Mouse (Mus musculus) hindbrain, postnatal 0 days (tissue): Measurements from ENCODE around the gene Adh5. TPM values are rescaled to one million over a fixed set of nuclear protein-coding genes. Genes with fewer than 3 reads are reported as not detected.

Experiments
- ATAC-seq: fragments of 200-750 bp; cut with Nextera tagmentation; 2 replicates; pipeline ENCODE4 v1.8.0; 2017; ENCODE audit warnings: mild to moderate bottlenecking, moderate TSS enrichment, moderate library complexity
- DNase-seq: peaks from one replicate; pipeline ENCODE4 v3.0.0-alpha.2; 2015; ENCODE audit warnings: low spot score
- H3K27ac ChIP-seq: fragments of 300-500 bp; sonication (generic); 2 replicates; pipeline ENCODE4 v1.5.1; 2014; ENCODE audit warnings: mild to moderate bottlenecking
- H3K27me3 ChIP-seq: fragments of 300-500 bp; sonication (generic); 2 replicates; pipeline ENCODE4 v1.6.1; 2014; ENCODE audit warnings: low read length, mixed read lengths; ENCODE audit not compliant: insufficient read depth
- H3K36me3 ChIP-seq: fragments of 300-500 bp; sonication (generic); 2 replicates; pipeline ENCODE4 v1.6.1; 2014; ENCODE audit warnings: low read length, mixed read lengths; ENCODE audit not compliant: insufficient read depth
- H3K4me1 ChIP-seq: fragments of 300-500 bp; sonication (generic); 2 replicates; pipeline ENCODE4 v1.6.1; 2014; ENCODE audit warnings: antibody characterized with exemption, low read length, mixed read lengths; ENCODE audit not compliant: insufficient read depth
- H3K4me2 ChIP-seq: fragments of 300-500 bp; sonication (generic); 2 replicates; pipeline ENCODE4 v1.6.1; 2014; ENCODE audit warnings: low read depth, mild to moderate bottlenecking, low read length, moderate library complexity, mixed read lengths
- H3K4me3 ChIP-seq: fragments of 300-500 bp; sonication (generic); 2 replicates; pipeline ENCODE4 v1.5.1; 2014; ENCODE audit warnings: low read length
- H3K9ac ChIP-seq: fragments of 300-500 bp; sonication (generic); replicated peaks from 2 replicates; pipeline ENCODE4 v1.6.1; 2014; ENCODE audit warnings: mild to moderate bottlenecking, low read length, moderate library complexity, mixed read lengths
- H3K9me3 ChIP-seq: fragments of 300-500 bp; sonication (generic); 2 replicates; pipeline ENCODE4 v1.6.1; 2016; ENCODE audit warnings: low read length, mixed read lengths
- CTCF ChIP-seq: IDR thresholded peaks from 2 replicates; pipeline ENCODE4 v1.5.1; 2016; ENCODE audit warnings: antibody characterized with exemption, control low read depth, low read depth
- WGBS: fragments of 180-500 bp; shearing (Covaris S2); extraction: QIAGEN DNeasy Blood & Tissue Kit; methylation state at CpG from one replicate; pipeline ENCODE4 v1.1.7; 2014; 5-methylcytosine and 5-hydroxymethylcytosine counted together
- polyA plus RNA-seq: library from polyadenylated mRNA; unstranded; fragments of >200 nt; fragmentation: Nextera tagmentation; extraction: Ambion mirVana; gene quantifications from 2 replicates; pipeline ENCODE4 v1.2.1, GENCODE M21; 2015
- total RNA-seq: library from RNA; depleted of rRNA; stranded (reverse); fragments of >200 nt; gene quantifications from 2 replicates; pipeline ENCODE4 v1.2.3, GENCODE M21; 2014

Adh5 gene
- total and polyA plus RNA-seq, 2 experiments from 2014 or later = 78.8 to 184 TPM

DNA sequence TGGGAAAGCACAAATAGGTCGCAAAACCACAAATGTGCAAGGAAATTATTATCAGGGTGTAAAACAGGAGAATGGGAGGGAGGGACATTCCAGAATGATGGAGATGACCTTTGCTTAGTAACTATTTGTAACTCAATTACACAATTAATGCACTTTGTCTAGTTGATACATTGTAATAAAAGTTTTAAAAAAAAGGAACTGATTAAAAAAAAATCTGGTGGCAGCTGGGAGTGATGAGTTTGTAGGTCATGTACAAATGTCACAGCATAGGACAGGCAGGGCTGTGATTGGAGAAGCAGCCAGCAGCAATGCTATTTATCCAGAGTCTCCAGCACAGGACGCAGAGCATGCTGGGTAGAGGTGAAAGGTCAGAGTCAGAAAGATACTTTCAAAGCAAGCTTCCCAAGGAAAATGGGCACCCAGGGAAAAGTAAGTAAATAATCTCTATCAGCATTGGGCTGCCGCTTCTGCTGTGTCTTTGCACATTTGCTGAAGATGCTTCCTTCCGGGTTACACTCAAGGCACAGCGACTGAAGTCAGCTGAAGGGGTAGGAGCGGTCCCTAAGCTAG, 27.7 kb upstream of the Adh5 start, which contains the start of gene Adh4:
TSS of gene Adh4 (plus strand) at position 346 of the 570 bp plus-strand sequence.
- no peak within 1 kb of the TSS for H3K4me3 ChIP-seq

DNA sequence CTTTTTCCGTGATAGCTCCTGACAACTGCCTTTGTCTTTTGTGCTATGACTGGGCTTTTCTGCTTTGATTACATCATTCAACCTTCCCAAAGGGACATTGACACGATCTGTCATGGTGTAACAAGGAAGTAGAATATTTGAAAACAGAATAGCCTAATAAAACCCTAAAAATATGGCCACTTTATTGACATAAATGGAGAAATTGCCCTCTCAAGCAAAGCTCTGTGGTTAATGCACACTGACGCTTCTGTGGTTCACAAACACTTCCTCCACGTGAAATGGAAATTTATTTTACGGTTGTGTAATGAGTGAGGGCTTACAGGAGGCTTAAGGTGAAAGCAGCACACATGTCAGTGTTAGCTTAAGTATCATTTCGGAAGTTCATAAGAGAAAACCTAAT, 23.5 kb upstream of the Adh5 start:
- Histone ChIP-seq H3K9me3 (no peaks in the 10 kb centered on the region), H3K4me2 (no peak overlapping the region), H3K27me3 (no peaks in the 10 kb centered on the region), H3K9ac (no peak overlapping the region), H3K4me3 (no peak overlapping the region), H3K36me3 (no peaks in the 10 kb centered on the region), H3K4me1 (no peaks in the 10 kb centered on the region), H3K27ac (no peak overlapping the region)
- ATAC-seq (no peak), DNase-seq (no peak)
- 85% methylated on average over 6 of the region's 6 CpGs for WGBS
- no peak for TF ChIP-seq CTCF

More for the DNA sequence above, 27.7 kb upstream of the Adh5 start, which contains the start of gene Adh4:
- no peak for TF ChIP-seq CTCF
- no peak for ATAC-seq
- no peaks in the 10 kb centered on the region for H3K27me3 ChIP-seq
- no peaks in the 10 kb centered on the region for H3K36me3 ChIP-seq
- H3K27ac ChIP-seq = no peak within 1 kb of the TSS
- 78% methylated on average over 6 of the region's 6 CpGs for WGBS
- H3K9ac ChIP-seq = no peak within 1 kb of the TSS
- DNase-seq = no peak
- H3K4me1 ChIP-seq = no peaks in the 10 kb centered on the region
- H3K4me2 ChIP-seq = no peak within 1 kb of the TSS
- no peaks in the 10 kb centered on the region for H3K9me3 ChIP-seq

DNA sequence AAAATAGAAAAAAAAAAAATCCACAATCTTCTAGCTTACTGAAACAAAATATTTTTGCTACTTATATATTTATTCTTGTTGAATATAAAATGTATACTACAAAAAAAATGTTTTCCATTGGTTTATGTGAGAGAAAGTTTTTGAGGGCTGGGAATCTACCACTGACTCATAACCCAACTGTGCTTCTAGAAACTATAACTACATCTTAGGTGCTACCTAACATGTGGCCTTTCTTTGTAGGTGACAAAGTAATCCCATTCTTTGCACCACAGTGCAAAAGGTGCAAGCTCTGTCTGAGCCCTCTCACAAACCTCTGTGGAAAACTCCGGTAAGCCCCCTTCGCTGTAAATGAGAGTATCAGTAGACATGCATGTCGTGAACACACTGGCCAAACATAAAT, 22.5 kb upstream of the Adh5 start:
- H3K9me3 ChIP-seq = no peaks in the 10 kb centered on the region
- H3K4me3 ChIP-seq = no peak overlapping the region
- H3K9ac ChIP-seq = no peak overlapping the region
- no peaks in the 10 kb centered on the region for H3K36me3 ChIP-seq
- WGBS = 92% methylated on average over 3 of the region's 3 CpGs
- ATAC-seq (no peak), DNase-seq (no peak)
- H3K27ac ChIP-seq = no peak overlapping the region
- no peak overlapping the region for H3K4me2 ChIP-seq
- TF ChIP-seq CTCF = no peak
- H3K4me1 ChIP-seq = no peaks in the 10 kb centered on the region
- no peaks in the 10 kb centered on the region for H3K27me3 ChIP-seq

DNA sequence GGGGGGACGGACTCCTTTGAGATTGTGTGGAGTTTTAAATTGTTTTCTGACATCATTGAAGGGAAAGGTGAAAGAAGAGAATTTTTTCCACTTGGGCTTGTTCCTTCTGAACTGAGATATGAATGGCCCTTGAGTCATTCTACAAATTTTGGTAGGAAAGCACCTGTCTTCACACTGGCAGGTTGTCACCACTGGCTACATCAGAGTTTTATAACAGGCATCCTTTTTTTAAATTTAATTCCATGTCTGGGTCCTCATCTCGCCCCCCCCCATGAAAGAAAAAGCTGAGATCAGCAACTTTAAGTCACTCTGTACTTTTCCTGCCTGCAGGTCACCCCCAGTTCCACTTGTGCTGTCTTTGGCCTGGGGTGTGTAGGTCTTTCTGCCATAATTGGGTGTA, 19.2 kb upstream of the Adh5 start:
- Histone ChIP-seq H3K4me2 (no peak overlapping the region), H3K27ac (no peak overlapping the region), H3K36me3 (no peaks in the 10 kb centered on the region), H3K9ac (no peak overlapping the region), H3K27me3 (no peaks in the 10 kb centered on the region), H3K4me3 (no peak overlapping the region), H3K4me1 (no peaks in the 10 kb centered on the region), H3K9me3 (no peaks in the 10 kb centered on the region)
- TF ChIP-seq CTCF = no peak
- 57% methylated on average over 2 of the region's 2 CpGs for WGBS
- DNase-seq = no peak
- no peak for ATAC-seq

DNA sequence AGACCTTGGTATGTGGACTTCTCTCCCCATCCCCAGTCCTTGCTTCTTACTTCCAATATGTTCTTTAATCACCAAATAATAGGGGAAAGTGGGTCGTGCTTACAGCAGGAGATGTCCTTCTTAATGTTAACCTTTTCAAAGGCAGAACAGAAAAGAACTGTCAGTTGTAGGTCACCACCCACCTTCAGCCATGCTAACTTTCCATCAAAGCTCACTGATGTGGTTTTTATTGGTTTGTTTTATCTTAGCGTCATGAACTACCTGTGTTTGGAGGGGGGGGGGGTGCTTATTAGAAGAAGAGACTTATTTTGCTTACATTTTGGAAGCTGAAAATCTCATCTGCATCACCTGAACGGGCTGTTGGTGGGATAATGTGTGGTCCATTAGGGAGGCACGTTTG, 18.6 kb upstream of the Adh5 start:
- Histone ChIP-seq H3K4me3 (no peak overlapping the region), H3K4me1 (no peaks in the 10 kb centered on the region), H3K27me3 (no peaks in the 10 kb centered on the region), H3K36me3 (no peaks in the 10 kb centered on the region), H3K27ac (no peak overlapping the region), H3K4me2 (no peak overlapping the region), H3K9me3 (no peaks in the 10 kb centered on the region), H3K9ac (no peak overlapping the region)
- TF ChIP-seq CTCF = no peak
- ATAC-seq (no peak), DNase-seq (no peak)
- 74% methylated on average over 4 of the region's 4 CpGs for WGBS

DNA sequence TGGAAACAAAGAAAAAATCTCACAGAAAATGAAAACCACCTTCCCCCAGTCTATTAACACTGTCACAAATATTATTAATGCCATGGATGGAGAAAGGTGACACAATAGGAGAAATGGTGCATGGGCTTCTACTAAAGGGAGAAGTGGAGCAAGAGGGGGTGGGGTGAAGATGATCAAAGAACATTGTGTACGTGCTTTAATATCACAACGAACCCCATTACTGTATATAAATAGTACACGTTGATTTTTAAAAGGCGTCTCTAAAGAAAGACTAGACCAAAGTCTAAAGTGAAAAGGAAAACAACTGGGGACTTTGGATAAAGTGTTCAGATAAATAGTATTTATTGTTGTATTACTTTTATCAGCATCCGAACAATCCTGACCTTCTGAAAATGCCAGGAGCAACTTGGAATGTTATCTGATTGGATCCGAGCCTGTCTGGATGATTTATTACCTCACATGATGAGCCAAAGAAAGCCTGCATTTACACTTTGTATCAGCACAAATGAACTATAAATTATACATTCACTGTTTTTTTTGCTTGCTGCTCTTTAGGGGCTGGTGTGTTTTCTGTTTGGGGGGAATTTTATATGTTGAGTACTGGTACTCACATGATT, 12.4 kb upstream of the Adh5 start:
- no peak overlapping the region for H3K4me3 ChIP-seq
- no peak overlapping the region for H3K27ac ChIP-seq
- H3K9ac ChIP-seq = no peak overlapping the region
- DNase-seq (no peak), ATAC-seq (no peak)
- H3K4me1 ChIP-seq = no peaks in the 10 kb centered on the region
- H3K4me2 ChIP-seq = no peak overlapping the region
- no peak for TF ChIP-seq CTCF
- no peaks in the 10 kb centered on the region for H3K36me3 ChIP-seq
- WGBS = 83% methylated on average over 6 of the region's 6 CpGs
- H3K27me3 ChIP-seq = no peaks in the 10 kb centered on the region
- H3K9me3 ChIP-seq = no peaks in the 10 kb centered on the region

DNA sequence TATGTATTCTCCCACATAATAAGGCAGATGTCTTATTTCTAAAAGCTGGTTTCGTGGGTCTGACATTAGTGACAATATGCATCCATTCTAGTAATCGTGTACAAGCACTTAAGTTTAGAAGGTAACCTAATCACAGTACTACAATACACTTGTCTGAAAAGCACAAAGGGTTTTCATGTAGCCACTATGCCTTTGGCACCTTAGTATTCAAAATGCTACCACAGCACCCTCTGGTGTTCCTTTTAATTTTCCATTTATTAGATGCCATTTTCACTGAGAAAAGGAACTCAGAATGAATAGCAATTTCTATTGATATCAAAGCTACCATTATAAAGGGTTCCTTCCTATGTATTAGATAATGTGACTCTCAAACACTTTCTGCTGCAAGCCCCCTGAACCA, 11.1 kb upstream of the Adh5 start:
- ATAC-seq = peak; percentile 61

More for the DNA sequence above, 11.1 kb upstream of the Adh5 start:
- Histone ChIP-seq H3K9ac (no peak overlapping the region), H3K4me3 (no peak overlapping the region), H3K27me3 (no peaks in the 10 kb centered on the region), H3K4me2 (no peak overlapping the region), H3K36me3 (no peaks in the 10 kb centered on the region), H3K27ac (no peak overlapping the region), H3K9me3 (no peaks in the 10 kb centered on the region), H3K4me1 (no peaks in the 10 kb centered on the region)
- TF ChIP-seq CTCF = peak; percentile 74
- 62% methylated on average over 2 of the region's 2 CpGs for WGBS
- peak; percentile 84 for DNase-seq
